Mouse (Mus musculus) erythroblast, embryonic 14.5 days (primary cell): ENCODE measurements around the gene Tbc1d12. TPM values are rescaled to one million over a fixed set of nuclear protein-coding genes. Genes with fewer than 3 reads are reported as not detected.
A peak's percentile ranks its signal among the peaks of the same experiment; 100 is the strongest.

Source experiments
- H3K27me3 ChIP-seq: 2 replicates; pipeline ENCODE4 v1.6.1; 2012; ENCODE audit warnings: inconsistent platforms; ENCODE audit not compliant: control insufficient read depth
- H3K36me3 ChIP-seq: 2 replicates; pipeline ENCODE4 v1.6.1; 2012; ENCODE audit warnings: mild to moderate bottlenecking, inconsistent platforms; ENCODE audit not compliant: control insufficient read depth
- H3K4me1 ChIP-seq: 2 replicates; pipeline ENCODE4 v1.6.1; 2012; ENCODE audit warnings: inconsistent platforms; ENCODE audit not compliant: control insufficient read depth
- H3K4me3 ChIP-seq: replicated peaks from 2 replicates; pipeline ENCODE3; 2012; ENCODE audit warnings: moderate library complexity, mild to moderate bottlenecking, inconsistent platforms
- H3K9me3 ChIP-seq: 2 replicates; pipeline ENCODE4 v1.6.1; 2012; ENCODE audit warnings: low read length, inconsistent platforms, mixed read lengths; ENCODE audit not compliant: control insufficient read depth
- GATA1 ChIP-seq: IDR thresholded peaks from 2 replicates; pipeline ENCODE4 v1.6.1; 2012; ENCODE audit warnings: low read length, inconsistent platforms, mixed read lengths
- TAL1 ChIP-seq: IDR thresholded peaks from 3 replicates; pipeline ENCODE4 v1.6.1; 2012; ENCODE audit warnings: low read length, inconsistent platforms, mixed read lengths
- polyA plus RNA-seq: library from polyadenylated mRNA; stranded (reverse); fragments of >175 nt; gene quantifications from 2 replicates; pipeline ENCODE4 v1.2.3, GENCODE M21; 2012

The Tbc1d12 gene
- 0.25 and 0.32 TPM in 2 replicates for polyA plus RNA-seq

DNA sequence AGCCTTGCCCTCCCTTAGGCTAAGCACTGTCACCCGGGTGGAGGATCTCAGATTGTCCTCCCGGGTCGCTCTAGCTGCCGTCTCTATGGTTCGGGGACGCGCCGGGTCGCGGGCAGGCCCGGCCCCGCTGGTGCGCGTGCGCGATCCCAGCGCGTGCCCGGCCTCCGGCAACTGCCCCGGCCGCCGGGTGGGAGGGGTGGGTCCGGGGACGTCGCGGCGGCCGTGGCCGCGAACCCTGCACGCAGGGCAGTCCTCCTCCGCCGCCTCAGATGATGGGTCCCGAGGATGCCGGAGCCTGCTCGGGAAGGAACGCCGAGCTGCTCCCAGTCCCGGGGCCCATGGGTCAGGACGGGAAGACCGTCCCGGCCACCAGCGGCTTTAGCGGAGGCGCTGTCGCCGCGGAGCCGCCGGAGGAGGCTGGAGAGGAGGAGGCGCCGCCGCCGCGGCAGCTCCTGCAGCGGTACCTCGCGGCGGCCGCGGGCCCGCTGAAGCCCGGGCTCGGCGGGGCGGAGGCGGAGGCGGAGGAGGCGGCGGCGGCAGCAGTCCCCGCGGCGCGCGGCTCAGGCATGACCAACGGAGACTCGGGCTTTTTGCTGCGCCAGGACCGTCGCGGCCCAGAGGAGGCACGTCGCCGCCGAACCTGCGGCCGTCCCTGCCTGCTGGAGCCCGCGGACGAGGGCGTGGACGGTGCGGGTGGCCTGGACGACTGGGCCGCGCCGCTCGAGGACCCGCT, at the start of gene Tbc1d12:
Gene Tbc1d12 (plus strand): TSS at position 142 of the 733 bp plus-strand sequence.
- no peaks in the 10 kb centered on the region for H3K9me3 ChIP-seq
- H3K4me1 ChIP-seq, result peaks cover 37% of the 10 kb centered on the region
- peaks cover 10% of the 10 kb centered on the region for H3K36me3 ChIP-seq
- no peaks in the 10 kb centered on the region for H3K27me3 ChIP-seq
- no peak for TF ChIP-seq GATA1
- peak within 1 kb of the TSS; percentile 97 for H3K4me3 ChIP-seq

DNA sequence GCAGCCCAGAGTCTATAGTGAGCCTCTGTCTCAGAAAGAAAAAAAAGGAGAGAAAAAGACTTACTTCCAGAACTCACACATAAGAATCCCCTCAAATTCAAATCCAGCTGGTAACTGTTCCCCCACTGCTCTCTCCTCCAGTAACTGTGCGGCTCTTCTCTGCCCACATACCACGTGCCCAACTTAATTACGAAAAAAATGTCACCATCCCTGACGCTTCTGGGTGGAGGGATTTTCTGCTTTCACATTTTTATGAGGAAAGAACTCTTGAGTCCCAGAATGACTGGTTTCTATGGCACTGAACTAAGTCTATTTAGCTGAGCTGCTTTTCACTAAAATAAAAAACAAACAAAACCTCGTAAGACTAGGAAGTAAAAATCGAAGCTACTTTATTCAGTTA, 48.6 kb upstream of the Tbc1d12 start:
- Histone ChIP-seq H3K36me3 (peaks cover 36% of the 10 kb centered on the region), H3K4me3 (no peak overlapping the region), H3K9me3 (no peaks in the 10 kb centered on the region), H3K27me3 (no peaks in the 10 kb centered on the region), H3K4me1 (no peaks in the 10 kb centered on the region)
- no peak for TF ChIP-seq GATA1
- TF ChIP-seq TAL1, result no peak

DNA sequence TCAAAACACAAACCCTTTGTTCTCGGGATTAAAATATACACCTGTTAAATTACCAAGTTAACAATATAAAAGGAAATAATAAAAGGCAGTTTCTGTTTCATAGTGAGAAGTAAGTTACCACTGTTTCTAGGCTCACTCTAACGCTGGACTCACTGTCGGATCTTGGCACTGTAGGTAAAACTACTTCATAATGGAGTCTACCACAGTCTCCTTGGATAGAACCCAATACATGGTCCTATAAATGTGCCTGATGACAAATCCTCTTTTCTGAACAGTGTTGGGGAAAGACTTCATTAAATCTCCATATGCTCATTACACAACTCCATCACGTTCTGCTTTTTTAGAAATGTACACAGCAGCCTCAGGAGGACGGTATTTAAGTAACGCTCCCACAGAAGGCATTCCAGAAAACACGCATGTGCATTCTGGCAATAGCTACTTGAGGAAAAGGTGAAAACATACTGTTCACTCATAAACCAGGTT, 42.8 kb upstream of the Tbc1d12 start:
- TF ChIP-seq GATA1 (no peak), TAL1 (no peak)
- no peak overlapping the region for H3K4me3 ChIP-seq
- no peaks in the 10 kb centered on the region for H3K27me3 ChIP-seq
- no peaks in the 10 kb centered on the region for H3K4me1 ChIP-seq
- peaks cover 83% of the 10 kb centered on the region for H3K36me3 ChIP-seq
- H3K9me3 ChIP-seq, result no peaks in the 10 kb centered on the region

DNA sequence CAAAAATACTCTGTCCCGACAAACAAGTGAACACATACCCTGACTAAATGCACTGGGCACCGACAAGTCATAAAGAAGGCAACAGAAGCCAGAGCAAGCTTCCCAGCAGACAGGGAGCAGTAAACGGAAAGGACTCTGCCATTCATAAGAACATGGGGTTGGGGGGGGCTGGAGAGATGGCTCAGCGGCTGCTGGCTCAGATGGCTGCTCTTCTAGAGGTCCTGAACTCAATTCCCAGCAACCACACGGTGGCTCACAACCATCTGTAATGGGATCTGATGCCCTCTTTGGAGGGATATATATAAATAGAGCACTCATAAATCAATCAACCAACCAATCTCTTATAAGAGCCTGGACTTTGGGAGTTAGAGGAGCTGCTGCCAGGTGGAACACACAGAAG, 39.8 kb upstream of the Tbc1d12 start:
- Histone ChIP-seq H3K4me3 (no peak overlapping the region), H3K36me3 (peaks cover 78% of the 10 kb centered on the region), H3K9me3 (no peaks in the 10 kb centered on the region), H3K27me3 (no peaks in the 10 kb centered on the region), H3K4me1 (no peaks in the 10 kb centered on the region)
- no peak for TF ChIP-seq TAL1
- no peak for TF ChIP-seq GATA1

DNA sequence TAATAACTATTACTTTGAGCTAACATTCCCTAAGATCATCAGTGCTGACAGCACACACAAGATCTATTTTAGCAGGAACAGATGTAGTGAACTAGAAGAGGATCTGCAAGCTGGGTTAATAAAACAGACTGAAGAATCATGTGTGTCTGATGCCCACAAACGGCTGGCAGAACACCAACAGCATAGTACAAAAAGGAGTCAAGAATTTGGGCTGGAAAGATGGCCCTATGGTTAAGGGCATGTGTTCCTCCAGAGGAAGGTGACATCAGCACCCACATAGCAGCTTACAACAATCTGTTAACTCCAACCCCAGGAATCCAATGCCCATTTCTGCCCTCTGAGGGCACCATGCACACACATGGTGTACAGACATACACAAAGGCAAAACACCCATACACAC, 38.1 kb upstream of the Tbc1d12 start:
- Histone ChIP-seq H3K27me3 (no peaks in the 10 kb centered on the region), H3K4me1 (no peaks in the 10 kb centered on the region), H3K9me3 (no peaks in the 10 kb centered on the region), H3K36me3 (peaks cover 84% of the 10 kb centered on the region), H3K4me3 (no peak overlapping the region)
- no peak for TF ChIP-seq GATA1
- TF ChIP-seq TAL1, result no peak

DNA sequence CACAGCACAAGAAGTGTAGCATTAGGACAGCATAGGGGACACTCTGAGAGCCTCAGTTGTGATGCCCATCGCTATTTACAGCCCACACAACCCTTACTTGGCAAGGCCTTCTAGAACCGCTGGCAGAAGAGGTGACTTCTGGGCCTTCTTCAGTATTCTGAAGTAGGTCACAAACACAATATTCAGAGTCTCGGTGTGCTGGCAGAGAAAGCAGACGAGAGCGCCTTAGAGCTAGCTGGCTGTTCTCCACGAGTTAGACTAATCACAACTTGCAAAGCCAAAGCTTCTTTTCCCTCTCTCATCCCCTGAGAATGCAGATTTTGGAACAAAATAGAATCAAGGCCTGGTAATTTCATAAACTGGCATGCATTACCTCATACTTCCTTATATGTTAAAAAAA, 37.6 kb upstream of the Tbc1d12 start:
- TF ChIP-seq GATA1 (no peak), TAL1 (no peak)
- Histone ChIP-seq H3K4me1 (no peaks in the 10 kb centered on the region), H3K36me3 (peaks cover 85% of the 10 kb centered on the region), H3K9me3 (no peaks in the 10 kb centered on the region), H3K4me3 (no peak overlapping the region), H3K27me3 (no peaks in the 10 kb centered on the region)

DNA sequence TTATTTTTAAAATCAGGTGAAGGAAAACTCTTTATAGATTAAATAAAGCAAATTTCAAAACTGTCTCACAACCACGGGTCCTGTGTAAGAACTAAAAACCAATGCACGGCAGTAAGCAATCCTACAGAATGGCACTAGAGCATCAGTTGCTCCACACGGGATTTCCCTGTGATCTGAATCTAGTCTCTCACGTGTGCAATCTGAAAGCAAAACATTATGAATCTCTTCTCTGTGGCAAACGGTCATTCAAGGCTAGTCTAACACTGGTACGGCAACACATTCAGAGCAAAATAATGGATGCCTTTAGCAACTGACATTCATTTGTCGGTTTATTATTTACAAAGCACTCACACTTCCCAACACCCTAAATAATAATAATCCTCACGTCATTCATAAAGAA, 18.2 kb upstream of the Tbc1d12 start:
- TF ChIP-seq TAL1, result no peak
- no peak for TF ChIP-seq GATA1
- Histone ChIP-seq H3K27me3 (no peaks in the 10 kb centered on the region), H3K36me3 (peaks cover 32% of the 10 kb centered on the region), H3K9me3 (no peaks in the 10 kb centered on the region), H3K4me3 (peak overlapping the region; percentile 86), H3K4me1 (peaks cover 51% of the 10 kb centered on the region)

DNA sequence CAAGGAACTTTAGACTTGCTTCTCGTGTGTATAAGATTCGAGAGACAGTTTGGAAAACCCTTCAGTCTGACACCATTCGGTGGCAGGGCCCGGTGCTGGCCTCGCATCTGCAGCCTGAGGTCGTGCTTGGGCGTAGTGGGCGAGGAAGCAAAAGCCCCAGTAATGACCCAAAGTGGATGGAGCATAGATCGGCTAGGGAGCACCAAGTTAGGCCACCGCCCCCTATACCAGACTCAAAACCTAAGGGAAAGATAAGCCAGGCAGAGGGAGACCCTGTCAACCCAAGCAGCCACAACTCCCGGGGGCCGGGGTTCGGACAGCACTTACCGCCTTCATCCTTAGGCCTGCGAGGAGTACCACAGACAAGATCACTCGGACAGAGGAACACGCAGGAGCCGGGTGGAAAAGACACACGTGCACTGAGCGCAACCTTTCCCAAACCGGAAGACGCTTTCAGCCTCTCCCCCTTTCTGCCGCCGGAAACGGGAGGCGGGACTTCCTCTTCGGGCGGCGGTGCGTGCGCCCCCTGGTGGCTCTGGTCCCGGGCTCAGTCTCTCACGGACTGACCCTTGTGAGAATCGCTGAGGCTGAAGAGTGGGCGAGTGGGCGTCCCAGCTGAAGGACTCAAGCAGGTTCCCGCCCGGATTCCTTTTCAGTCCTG, 17.5 kb upstream of the Tbc1d12 start, which contains the start of gene Noc3l:
Gene Noc3l (minus strand): TSS at position 472 of the 661 bp plus-strand sequence.
- no peaks in the 10 kb centered on the region for H3K27me3 ChIP-seq
- H3K9me3 ChIP-seq, result no peaks in the 10 kb centered on the region
- TF ChIP-seq TAL1, result no peak
- TF ChIP-seq GATA1, result no peak

DNA sequence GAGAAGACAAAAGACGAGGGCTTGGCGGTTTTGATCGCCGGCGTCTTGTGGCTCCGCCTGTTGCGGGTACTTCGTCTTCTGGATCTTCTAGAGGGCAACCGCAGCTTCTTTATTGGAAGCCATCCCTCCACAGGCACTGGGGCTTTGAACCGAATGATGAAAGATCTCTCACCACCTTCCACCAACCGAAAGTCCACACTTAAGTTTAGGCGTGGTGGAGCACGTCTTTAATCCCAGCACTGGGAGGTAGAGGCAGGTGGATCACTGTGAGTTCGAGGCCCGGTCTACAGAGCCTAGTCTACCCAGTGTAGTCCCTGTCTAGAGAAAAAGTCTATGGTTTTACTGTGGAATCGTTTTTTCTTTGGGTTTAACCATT, 17.0 kb upstream of the Tbc1d12 start:
- Histone ChIP-seq H3K4me3 (peak overlapping the region; percentile 86), H3K36me3 (peaks cover 23% of the 10 kb centered on the region), H3K27me3 (no peaks in the 10 kb centered on the region), H3K4me1 (peaks cover 52% of the 10 kb centered on the region), H3K9me3 (no peaks in the 10 kb centered on the region)
- TF ChIP-seq TAL1 (no peak), GATA1 (no peak)

More for the DNA sequence above, 17.5 kb upstream of the Tbc1d12 start, which contains the start of gene Noc3l:
- peaks cover 29% of the 10 kb centered on the region for H3K36me3 ChIP-seq
- H3K4me1 ChIP-seq, result peaks cover 52% of the 10 kb centered on the region
- H3K4me3 ChIP-seq, result peak within 1 kb of the TSS; percentile 86
